Comparison of ENCODE assay signal across 12 mouse cellular contexts in genomic region chr11:117124539-117124938, GRCm38 (mm10). TPM values are rescaled to one million over a fixed set of nuclear protein-coding genes. Genes with fewer than 3 reads are reported as not detected.
A peak's percentile ranks its signal among the peaks of the same experiment; 100 is the strongest.
DNase-seq lines count a peak whose midpoint lies in the region; ATAC-seq and TF ChIP-seq lines count a peak whose summit lies in the region.
"Had no signal": no experiment of that assay in that cellular context is flagged by ENCODE, and none has a peak within 500 bp of the region (broad histone marks: within the 10 kb centered on the region; RNA-seq: fewer than 3 reads in every experiment).

No protein-coding gene starts in this region.

- TF ChIP-seq CTCF in gastrocnemius, adult 2 months (IDR thresholded peaks at IDR 0.05), result no peak
- TF ChIP-seq CTCF in layer of hippocampus, adult 2 months (conservative IDR thresholded peaks at IDR 0.05), result no peak

- H3K27ac ChIP-seq in gastrocnemius, adult 2 months, result peak overlapping the region; percentile 99
- H3K27ac ChIP-seq in layer of hippocampus, adult 2 months, result peak overlapping the region; percentile 99
- H3K27ac ChIP-seq in embryonic facial prominence, embryonic 14.5 days (replicated peaks; ENCODE audit: low read depth, low read length), result 0 out of 2 replicates have a peak overlapping the region, but pooled peaks have one; percentile 33
- 0 out of 2 replicates have a peak overlapping the region, but pooled peaks have one; percentile 26 for H3K27ac ChIP-seq in stomach, embryonic 15.5 days
- H3K27ac ChIP-seq: midbrain, embryonic 12.5 days had no signal

- H3K4me1 ChIP-seq in embryonic facial prominence, embryonic 14.5 days (ENCODE audit: control insufficient read depth, insufficient read depth, low read length), result peaks cover 67% of the 10 kb centered on the region
- H3K4me1 ChIP-seq in stomach, embryonic 15.5 days, result peaks cover 52% of the 10 kb centered on the region

- H3K9ac ChIP-seq in embryonic facial prominence, embryonic 14.5 days (ENCODE audit: low read depth, low read length), result no peak overlapping the region
- no peak overlapping the region for H3K9ac ChIP-seq in stomach, embryonic 15.5 days
- H3K9ac ChIP-seq: midbrain, embryonic 12.5 days had no signal

- no peak overlapping the region for H3K4me2 ChIP-seq in embryonic facial prominence, embryonic 14.5 days (ENCODE audit: low read depth, low read length)
- H3K4me2 ChIP-seq in stomach, embryonic 15.5 days, result no peak overlapping the region
- H3K4me2 ChIP-seq: midbrain, embryonic 12.5 days had no signal

- no peaks in the 10 kb centered on the region for H3K27me3 ChIP-seq in embryonic facial prominence, embryonic 14.5 days (replicated peaks; ENCODE audit: control insufficient read depth, insufficient read depth, low read length)
- H3K27me3 ChIP-seq in stomach, embryonic 15.5 days (replicated peaks), result no peaks in the 10 kb centered on the region
- H3K27me3 ChIP-seq: midbrain, embryonic 12.5 days had no signal

- H3K36me3 ChIP-seq in embryonic facial prominence, embryonic 14.5 days (ENCODE audit: control insufficient read depth, insufficient read depth, low read length), result no peaks in the 10 kb centered on the region; the same call in 1 of the 2 replicates
- H3K36me3 ChIP-seq in stomach, embryonic 15.5 days, result 0 out of 2 replicates have a peak, but pooled peaks cover 7% of the 10 kb centered on the region

- 36% methylated on average over 10 of the region's 10 CpGs for WGBS in embryonic facial prominence, embryonic 14.5 days
- 50% methylated on average over 10 of the region's 10 CpGs for WGBS in stomach, embryonic 15.5 days

- no peaks in the 10 kb centered on the region for H3K9me3 ChIP-seq in embryonic facial prominence, embryonic 14.5 days (ENCODE audit: control insufficient read depth, low read length)
- H3K9me3 ChIP-seq in stomach, embryonic 15.5 days, result no peaks in the 10 kb centered on the region
- H3K9me3 ChIP-seq: midbrain, embryonic 12.5 days had no signal

- ATAC-seq in embryonic facial prominence, embryonic 14.5 days (ENCODE audit: low read depth), result no peak
- no peak for ATAC-seq in stomach, embryonic 15.5 days (ENCODE audit: insufficient read depth, low FRiP score, low read depth)

- intact Hi-C loops in gastrocnemius, adult 2 months (cut with DNase I), result no loop called here

- peak; percentile 46 for DNase-seq in gastrocnemius, adult 2 months
- DNase-seq in gastrocnemius, adult 18-20 months (ENCODE audit: low spot score), result no peak
- no peak for DNase-seq in layer of hippocampus, adult 2 months (ENCODE audit: low spot score in 2 of 2)
- no peak for DNase-seq in layer of hippocampus, adult 9-11 months
- no peak for DNase-seq in embryonic facial prominence, embryonic 14.5 days (ENCODE audit: low spot score)
- DNase-seq in frontal cortex, postnatal 10 days (ENCODE audit: low spot score in 2 of 2), result no peak
- DNase-seq in layer of hippocampus, postnatal 14 days (ENCODE audit: low spot score in 2 of 2), result no peak
- DNase-seq: adrenal gland, postnatal 10 days; lung, postnatal 4 days had no signal

- peak overlapping the region; percentile 93 for H3K4me3 ChIP-seq in gastrocnemius, adult 2 months
- H3K4me3 ChIP-seq in layer of hippocampus, adult 2 months, result peak overlapping the region; percentile 6; the same call in 1 of the 2 replicates
- H3K4me3 ChIP-seq in embryonic facial prominence, embryonic 14.5 days (ENCODE audit: low read depth, low read length), result no peak overlapping the region
- no peak overlapping the region for H3K4me3 ChIP-seq in stomach, embryonic 15.5 days (replicated peaks)
- H3K4me3 ChIP-seq: erythroblast, embryonic 14.5 days; midbrain, embryonic 12.5 days had no signal

RNA-seq across cellular contexts. Expression of gene Sec14l1, which starts 9.6 kb away (rescaled TPM):
- 10 to 100 TPM; 52.3 to 52.8 TPM for total RNA-seq in gastrocnemius, adult 2 months (2021)
- 10 to 100 TPM; 52.1 to 53.3 TPM for total RNA-seq in gastrocnemius, adult 18-20 months (2021)
- total RNA-seq in layer of hippocampus, adult 2 months (2021), result 100 to 1,000 TPM; 226 to 239 TPM
- 43.8 and 45.4 TPM in 2 replicates for polyA plus RNA-seq in embryonic facial prominence, embryonic 14.5 days (2014; fragmentation: Nextera tagmentation; extraction: Ambion mirVana)
- 48.0 and 49.5 TPM in 2 replicates for polyA plus RNA-seq in stomach, embryonic 15.5 days (2015; fragmentation: Nextera tagmentation; extraction: Ambion mirVana)
- 100 to 1,000 TPM; 171 to 174 TPM for total RNA-seq in layer of hippocampus, postnatal 14 days (2021)

Comparison
In these comparisons a context has a peak if more than half of its experiments do, and no peak if none do; other contexts are left out.
1. H3K27ac ChIP-seq: peak in every context shown above with its lines; median percentile 99 in gastrocnemius, adult 2 months; 99 in layer of hippocampus, adult 2 months; 33 in embryonic facial prominence, embryonic 14.5 days; 26 in stomach, embryonic 15.5 days.
2. H3K4me3 ChIP-seq: peak in gastrocnemius, adult 2 months (single experiment) and layer of hippocampus, adult 2 months (single experiment); none in embryonic facial prominence, embryonic 14.5 days (single experiment) and stomach, embryonic 15.5 days (single experiment).